Comparison of ENCODE assay signal across 7 mouse cellular contexts in the genomic region with DNA sequence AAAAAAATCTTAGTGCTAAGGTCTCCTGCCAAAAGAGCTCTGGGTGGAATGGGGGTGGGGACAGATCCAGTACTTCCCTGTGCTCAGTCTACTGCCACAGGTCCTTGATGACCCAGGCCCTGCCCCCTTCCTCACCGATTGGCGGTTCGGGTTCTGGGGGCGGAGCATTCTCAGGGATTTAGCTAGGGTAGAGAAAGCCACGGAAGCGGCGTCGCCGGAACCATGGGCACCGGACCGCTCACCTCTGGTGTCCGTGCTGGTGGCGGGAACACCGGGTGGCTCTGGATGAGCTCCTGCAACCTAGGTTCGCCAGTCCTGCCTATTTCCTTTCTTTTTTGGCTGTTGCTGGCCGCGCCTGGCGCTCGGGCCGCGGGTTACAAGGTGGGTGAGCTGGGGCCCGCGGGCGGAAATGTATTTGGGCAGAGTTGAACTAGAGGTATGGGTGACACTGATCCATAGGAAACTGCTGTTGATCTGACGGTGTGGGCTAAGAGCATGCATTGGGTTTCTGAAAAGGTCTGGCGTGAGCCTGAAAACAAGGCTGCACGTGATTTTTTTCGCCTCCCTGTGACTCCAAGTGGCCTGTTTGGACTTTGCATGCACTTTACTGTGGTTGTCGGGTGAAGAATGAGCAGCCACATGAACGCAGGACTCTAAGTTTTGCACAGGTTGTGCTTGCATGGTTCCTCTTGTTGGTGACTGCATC. TPM values are rescaled to one million over a fixed set of nuclear protein-coding genes. Genes with fewer than 3 reads are reported as not detected.
A peak's percentile ranks its signal among the peaks of the same experiment; 100 is the strongest.
DNase-seq lines count a peak whose midpoint lies in the region; ATAC-seq lines count a peak whose summit lies in the region.

A gene (plus strand): TSS at position 163 of the 706 bp plus-strand sequence.

- H3K4me3 ChIP-seq in embryonic facial prominence, embryonic 10.5 days = peak within 1 kb of the TSS; percentile 73
- peak within 1 kb of the TSS; percentile 55 for H3K4me3 ChIP-seq in limb, embryonic 11.5 days (ENCODE audit: low read depth, low read length)
- H3K4me3 ChIP-seq in midbrain, embryonic 14.5 days (replicated peaks; ENCODE audit: low read depth, low read length) = peak within 1 kb of the TSS; percentile 59

- ATAC-seq in granulocyte monocyte progenitor cell, adult 5-6 weeks (replicated peaks; ENCODE audit: poor library complexity, severe bottlenecking) = peak; percentile 60
- peak; percentile 84 for ATAC-seq in limb, embryonic 11.5 days (ENCODE audit: insufficient number of reproducible peaks, low FRiP score, low TSS enrichment, low read depth)
- peak; percentile 81 for ATAC-seq in midbrain, embryonic 14.5 days (ENCODE audit: low FRiP score, low TSS enrichment)

- no peaks in the 10 kb centered on the region for H3K9me3 ChIP-seq in embryonic facial prominence, embryonic 10.5 days
- H3K9me3 ChIP-seq in limb, embryonic 11.5 days (ENCODE audit: control insufficient read depth, low read length) = no peaks in the 10 kb centered on the region
- no peaks in the 10 kb centered on the region for H3K9me3 ChIP-seq in midbrain, embryonic 14.5 days (ENCODE audit: control insufficient read depth, low read length)

- H3K27me3 ChIP-seq in embryonic facial prominence, embryonic 10.5 days (replicated peaks; ENCODE audit: low read depth, poor library complexity, severe bottlenecking) = no peaks in the 10 kb centered on the region
- H3K27me3 ChIP-seq in limb, embryonic 11.5 days (ENCODE audit: control insufficient read depth, insufficient read depth, low read length) = no peaks in the 10 kb centered on the region
- no peaks in the 10 kb centered on the region for H3K27me3 ChIP-seq in midbrain, embryonic 14.5 days (ENCODE audit: control insufficient read depth, insufficient read depth, low read length)

- H3K9ac ChIP-seq in limb, embryonic 11.5 days (ENCODE audit: low read length) = peak within 1 kb of the TSS; percentile 72
- H3K9ac ChIP-seq in midbrain, embryonic 14.5 days (replicated peaks; ENCODE audit: low read length) = peak within 1 kb of the TSS; percentile 61

- peaks cover 43% of the 10 kb centered on the region for H3K4me1 ChIP-seq in embryonic facial prominence, embryonic 10.5 days
- peaks cover 12% of the 10 kb centered on the region; the same call in 1 of the 2 replicates for H3K4me1 ChIP-seq in limb, embryonic 11.5 days (ENCODE audit: control insufficient read depth, insufficient read depth, low read length)
- H3K4me1 ChIP-seq in midbrain, embryonic 14.5 days (ENCODE audit: control insufficient read depth, insufficient read depth, low read length) = peaks cover 22% of the 10 kb centered on the region

- H3K27ac ChIP-seq in embryonic facial prominence, embryonic 10.5 days (replicated peaks) = peak within 1 kb of the TSS; percentile 82
- H3K27ac ChIP-seq in limb, embryonic 11.5 days (replicated peaks; ENCODE audit: low read depth, low read length) = no peak within 1 kb of the TSS
- H3K27ac ChIP-seq in midbrain, embryonic 14.5 days (replicated peaks; ENCODE audit: low read depth, low read length) = no peak within 1 kb of the TSS

- WGBS in embryonic facial prominence, embryonic 10.5 days = 1% methylated on average over 30 of the region's 30 CpGs
- WGBS in limb, embryonic 11.5 days = under 1% methylated on average over 30 of the region's 30 CpGs
- under 1% methylated on average over 30 of the region's 30 CpGs for WGBS in midbrain, embryonic 14.5 days

- DNase-seq in adrenal gland, postnatal 10 days = peak; percentile 94
- peak; percentile 85 for DNase-seq in embryonic facial prominence, embryonic 10.5 days (ENCODE audit: low spot score)
- DNase-seq in kidney, adult 18-20 months = peak; percentile 92
- DNase-seq in limb, embryonic 11.5 days (ENCODE audit: low spot score) = peak; percentile 83
- DNase-seq in midbrain, embryonic 14.5 days = peak; percentile 85
- peak; percentile 82 to 84 for DNase-seq in spleen, adult 18-20 months

- H3K4me2 ChIP-seq in limb, embryonic 11.5 days (ENCODE audit: low read depth, severe bottlenecking) = peak within 1 kb of the TSS; percentile 66
- H3K4me2 ChIP-seq in midbrain, embryonic 14.5 days (ENCODE audit: low read length) = peak within 1 kb of the TSS; percentile 89

- peaks cover 47% of the 10 kb centered on the region for H3K36me3 ChIP-seq in embryonic facial prominence, embryonic 10.5 days (replicated peaks)
- H3K36me3 ChIP-seq in limb, embryonic 11.5 days (ENCODE audit: control insufficient read depth, insufficient read depth, low read length) = peaks cover 3% of the 10 kb centered on the region
- H3K36me3 ChIP-seq in midbrain, embryonic 14.5 days (ENCODE audit: control insufficient read depth, insufficient read depth, low read length) = peaks cover 11% of the 10 kb centered on the region

RNA-seq across cellular contexts. Expression of the gene that starts here (rescaled TPM):
- 10 to 100 TPM; 52.7 to 56.6 TPM for total RNA-seq in adrenal gland, postnatal 10 days (2021)
- polyA plus RNA-seq in embryonic facial prominence, embryonic 10.5 days (2016; fragmentation: Nextera tagmentation; extraction: Ambion mirVana) = 26.1 and 27.2 TPM in 2 replicates
- total RNA-seq in granulocyte monocyte progenitor cell, adult 5-6 weeks (2014; fragmentation: Nextera tagmentation) = 91.4 and 110 TPM in 2 replicates
- 52.9 and 83.5 TPM in 2 replicates for total RNA-seq in granulocyte monocyte progenitor cell, adult 5-6 weeks (2017)
- 22.1 and 23.4 TPM in 2 replicates for polyA plus RNA-seq in limb, embryonic 11.5 days (2014; fragmentation: Nextera tagmentation; extraction: Ambion mirVana)
- 13.3 and 17.2 TPM in 2 replicates for polyA plus RNA-seq in midbrain, embryonic 14.5 days (2014; fragmentation: Nextera tagmentation; extraction: Ambion mirVana)
